Mouse (Mus musculus) heart, postnatal 4 days (tissue): ENCODE measurements around the gene Olfr887. TPM values are rescaled to one million over a fixed set of nuclear protein-coding genes. Genes with fewer than 3 reads are reported as not detected.

ENCODE experiments used
- DNase-seq: peaks from one replicate; pipeline ENCODE4 v3.0.0; 2021
- total RNA-seq, 2 experiments: library from RNA; stranded (reverse); gene quantifications; 2 replicates each; pipeline ENCODE4 v1.2.3; 2021

Olfr887 gene
- total RNA-seq, result not detected

DNA sequence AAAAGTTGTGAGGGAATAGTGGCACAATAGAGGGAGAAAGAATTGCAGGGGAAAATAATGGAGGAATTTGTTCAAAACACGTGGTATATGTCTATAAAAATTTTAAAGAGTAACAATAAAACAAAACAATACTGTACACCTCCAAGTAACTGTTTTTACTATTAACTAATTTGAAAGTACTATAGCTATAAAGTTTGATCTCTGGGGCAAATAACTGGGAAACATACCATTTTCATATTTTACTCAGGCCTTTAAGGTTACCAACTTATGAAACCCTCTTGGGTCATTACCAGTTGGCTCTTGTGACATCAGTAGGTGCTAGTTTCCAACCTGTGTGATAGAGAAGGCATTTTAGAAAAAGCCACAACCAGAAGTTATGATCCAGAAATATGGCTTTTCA is at the start of gene Olfr887:
Gene Olfr887, plus strand, starts transcription at position 301 of the 400 bp plus-strand sequence.
- DNase-seq, result no peak

DNA sequence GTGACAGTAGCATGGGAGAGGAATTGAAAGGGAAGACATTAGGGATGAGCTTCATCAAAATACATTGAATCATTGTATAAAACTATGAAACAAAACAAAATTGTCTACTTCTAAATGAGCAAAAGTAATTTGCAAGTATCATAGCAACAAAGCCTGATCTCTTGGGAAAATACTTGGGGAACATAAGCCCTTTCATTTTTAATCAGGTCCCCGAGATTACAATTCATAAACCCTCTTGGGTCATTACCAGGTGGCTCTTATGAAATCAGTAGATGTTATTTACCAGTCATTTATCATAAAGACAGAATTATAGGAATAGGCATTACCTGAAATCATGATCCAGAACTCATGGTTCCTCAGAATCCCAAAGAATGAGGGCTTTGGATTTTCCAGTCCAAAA is 37.6 kb upstream of the Olfr887 start, which contains the start of gene Olfr884:
Gene Olfr884, plus strand, starts transcription at position 301 of the 400 bp plus-strand sequence.
- no peak for DNase-seq

DNA sequence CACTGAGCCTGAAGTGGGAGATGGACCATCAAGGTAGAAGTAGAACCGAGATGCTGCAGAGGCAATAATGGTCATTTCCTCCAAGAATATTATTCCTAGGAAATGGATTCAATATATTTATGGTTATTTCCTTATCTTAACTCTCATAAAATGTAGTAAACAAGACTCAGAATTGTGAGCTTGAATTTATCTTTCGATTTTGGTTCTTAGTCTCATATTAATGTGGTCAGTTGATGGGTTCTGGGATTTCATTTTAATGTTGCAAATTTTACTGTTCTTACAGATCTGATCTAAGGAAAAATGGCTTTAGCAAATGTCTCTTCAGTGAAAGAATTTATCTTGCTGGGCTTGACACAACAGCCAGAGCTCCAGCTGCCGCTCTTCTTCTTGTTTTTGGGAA is 22.9 kb upstream of the Olfr887 start, which contains the start of gene Olfr885:
Gene Olfr885, plus strand, starts transcription at position 301 of the 400 bp plus-strand sequence.
- no peak for DNase-seq

DNA sequence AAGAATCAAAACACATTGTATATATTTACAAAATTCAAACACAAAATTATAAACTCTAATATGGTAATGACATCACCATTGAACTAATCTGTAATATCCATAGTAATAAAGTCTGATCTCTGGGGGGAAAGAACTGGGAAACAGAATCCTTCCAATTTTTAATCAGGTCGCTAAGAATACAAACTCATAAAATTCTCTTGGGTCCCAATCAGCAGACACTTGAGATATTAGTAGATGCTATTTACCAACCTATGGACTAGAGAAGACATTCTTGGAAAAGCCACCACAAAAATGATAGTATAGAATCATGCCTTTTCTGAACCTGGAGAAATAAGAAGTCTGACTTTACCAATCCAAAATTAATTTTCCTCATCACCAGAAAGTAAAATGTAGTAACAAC is 24.0 kb downstream of the Olfr887 start, which contains the start of gene Olfr888:
Gene Olfr888, plus strand, starts transcription at position 301 of the 400 bp plus-strand sequence.
- DNase-seq, result no peak

DNA sequence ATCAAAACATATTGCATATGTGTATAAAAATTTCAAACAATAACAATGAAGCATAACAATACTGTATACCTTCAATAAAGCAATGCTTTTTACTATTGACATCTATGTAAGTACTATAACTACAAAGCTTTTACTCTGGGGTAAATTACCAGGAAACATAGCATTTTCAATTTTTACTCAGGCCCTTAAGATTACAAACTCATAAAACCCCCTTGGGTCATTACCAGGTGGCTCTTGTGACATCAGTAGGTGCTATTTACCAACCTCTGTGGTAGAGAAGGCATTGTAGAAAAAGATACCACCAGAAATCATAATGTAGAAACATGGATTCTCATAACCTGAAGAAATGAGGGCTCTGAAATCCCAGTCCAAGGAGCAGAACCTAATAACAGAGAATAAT is 31.0 kb downstream of the Olfr887 start, which contains the start of gene Olfr889:
Gene Olfr889, plus strand, starts transcription at position 301 of the 400 bp plus-strand sequence.
- DNase-seq, result no peak

Other genes starting within 250 kb of the Olfr887 start
- not detected for gene Olfr877, start 229.8 kb upstream of the Olfr887 start, total RNA-seq
- gene Olfr145, start 187.3 kb upstream of the Olfr887 start, total RNA-seq, result not detected
- gene Olfr878, start 166.2 kb upstream of the Olfr887 start, total RNA-seq, result not detected
- gene Olfr881, start 92.2 kb upstream of the Olfr887 start, total RNA-seq, result not detected
- gene Olfr883, start 58.3 kb upstream of the Olfr887 start, total RNA-seq, result not detected
- gene Olfr884, start 37.5 kb upstream of the Olfr887 start, total RNA-seq, result not detected
- not detected for gene Olfr885, start 22.8 kb upstream of the Olfr887 start, total RNA-seq
- not detected for gene Olfr888, start 24.1 kb downstream of the Olfr887 start, total RNA-seq
- gene Olfr889, start 31.1 kb downstream of the Olfr887 start, total RNA-seq, result not detected
- gene Olfr890, start 58.4 kb downstream of the Olfr887 start, total RNA-seq, result not detected
- gene Olfr891, start 96.7 kb downstream of the Olfr887 start, total RNA-seq, result not detected
- gene Olfr893, start 124.3 kb downstream of the Olfr887 start, total RNA-seq, result not detected
- not detected for gene Olfr894, start 134.0 kb downstream of the Olfr887 start, total RNA-seq
- not detected for gene Olfr143, start 168.7 kb downstream of the Olfr887 start, total RNA-seq
- not detected for gene Olfr895, start 183.8 kb downstream of the Olfr887 start, total RNA-seq
- gene Olfr896-ps1, start 207.0 kb downstream of the Olfr887 start, total RNA-seq, result not detected
- not detected for gene Olfr25, start 245.0 kb downstream of the Olfr887 start, total RNA-seq